Mouse (Mus musculus) heart, postnatal 4 days (tissue): ENCODE results near the gene Klk1b3. TPM values are rescaled to one million over a fixed set of nuclear protein-coding genes. Genes with fewer than 3 reads are reported as not detected.
"Not testable (repeated sequence)": the region's sequence is repeated elsewhere in the genome, so short reads cannot be mapped to it uniquely, and the experiment has no call there.

Experiments used
- DNase-seq: peaks from one replicate; pipeline ENCODE4 v3.0.0; 2021
- total RNA-seq, 2 experiments: library from RNA; stranded (reverse); gene quantifications; 2 replicates each; pipeline ENCODE4 v1.2.3; 2021

Klk1b3 gene
- total RNA-seq, result not detected

GRCm38 (mm10) chr7:44197891-44198290 lies at the start of gene Klk1b3:
Gene Klk1b3, plus strand, starts transcription at chr7:44198191.
- DNase-seq, result no peak

DNA sequence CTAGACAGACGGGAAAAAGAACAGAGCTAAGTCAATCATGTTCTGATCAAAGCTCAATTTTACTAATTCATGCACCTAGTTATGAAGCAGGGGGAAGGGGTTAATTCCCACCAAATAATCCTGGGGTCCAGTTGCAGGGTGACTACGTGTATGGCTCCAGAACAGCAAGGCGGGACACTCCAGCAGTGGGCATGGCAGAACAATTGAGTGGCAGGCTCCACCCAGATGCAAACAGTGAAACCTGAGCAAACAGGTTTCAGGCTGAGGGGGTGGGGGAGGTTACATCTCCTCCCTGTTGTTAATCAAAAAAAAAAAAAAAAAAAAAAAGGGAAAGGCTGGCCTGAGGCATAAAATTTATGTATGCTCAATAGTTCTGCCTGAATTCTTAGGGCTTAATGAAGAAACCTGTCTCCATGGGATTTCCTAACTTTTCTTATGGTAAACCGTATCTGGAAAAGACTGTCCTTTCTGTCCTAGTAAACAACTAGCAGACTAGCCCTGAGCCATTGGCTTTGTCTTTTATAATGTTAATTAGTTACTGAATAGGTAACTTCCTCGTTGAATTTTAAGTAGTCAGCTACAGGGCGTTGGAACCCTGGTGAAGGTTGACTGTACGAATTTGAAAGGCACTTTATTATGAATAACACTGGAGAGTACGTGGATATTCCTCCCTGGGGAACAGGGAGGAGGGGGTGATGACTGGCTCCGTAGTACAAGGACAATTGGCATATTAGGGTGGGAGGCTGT lies 18.5 kb upstream of the Klk1b3 start:
- no peak for DNase-seq

DNA sequence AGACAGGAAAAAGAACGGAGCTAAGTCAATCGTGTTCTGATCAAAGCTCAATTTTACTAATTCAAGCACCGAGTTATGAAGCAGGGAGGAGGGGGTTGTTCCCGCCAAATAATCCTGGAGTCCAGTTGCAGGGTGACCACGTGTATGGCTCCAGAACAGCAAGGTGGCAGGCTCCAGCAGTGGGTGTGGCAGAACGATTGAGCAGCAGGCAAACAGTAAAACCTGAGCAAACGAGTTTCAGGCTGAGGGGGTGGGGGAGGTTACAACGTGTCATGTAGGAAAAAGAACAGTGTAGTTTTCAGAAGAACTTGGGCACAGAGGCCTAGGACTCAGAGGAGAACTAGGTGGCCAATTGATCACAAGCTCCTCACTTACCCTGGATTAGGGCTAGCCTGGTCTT lies 11.5 kb upstream of the Klk1b3 start:
- not testable (repeated sequence) for DNase-seq

DNA sequence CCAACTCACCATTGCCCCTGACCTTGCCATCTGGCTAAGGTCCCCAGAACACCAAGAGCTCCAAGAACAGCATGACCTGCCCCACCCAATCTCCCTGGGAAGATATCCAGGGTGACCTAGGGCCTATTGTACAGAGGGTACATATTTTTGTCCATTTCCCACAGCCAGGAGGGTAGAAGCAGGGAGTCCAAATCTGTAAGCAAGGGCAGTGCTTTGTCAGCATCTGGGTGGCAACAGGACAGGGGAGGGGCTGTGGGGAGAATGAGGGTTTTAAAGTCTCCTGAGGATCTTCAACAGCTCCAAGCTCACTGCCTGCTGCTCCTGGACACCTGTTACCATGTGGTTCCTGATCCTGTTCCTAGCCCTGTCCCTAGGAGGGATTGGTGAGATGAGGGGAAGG lies 10.1 kb upstream of the Klk1b3 start, which contains the start of gene Klk1b24:
Gene Klk1b24 (plus strand): TSS at position 301 of the 400 bp plus-strand sequence.
- DNase-seq, result not testable (repeated sequence)

- not testable (repeated sequence) for DNase-seq
Measured at GRCm38 (mm10) chr7:44193466-44193865, 4.5 kb upstream of the Klk1b3 start.

DNA sequence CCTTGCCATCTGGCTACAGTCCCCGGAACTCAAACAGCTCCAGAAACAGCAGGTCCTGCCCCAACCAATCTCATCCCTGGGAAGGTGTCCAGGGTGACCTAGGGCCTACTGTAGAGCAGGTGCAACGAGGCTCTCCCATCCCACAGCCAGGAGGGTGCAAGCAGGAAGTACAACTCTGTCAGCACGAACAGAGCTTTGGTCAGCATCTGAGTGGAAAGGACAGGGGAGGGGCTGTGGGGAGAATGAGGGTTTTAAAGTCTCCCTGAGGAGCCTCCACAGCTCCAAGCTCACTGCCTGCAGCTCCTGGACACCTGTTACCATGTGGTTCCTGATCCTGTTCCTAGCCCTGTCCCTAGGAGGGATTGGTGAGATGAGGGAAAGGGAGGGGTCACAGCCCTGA lies 9.1 kb downstream of the Klk1b3 start, which contains the start of gene Klk1b4:
Gene Klk1b4 (plus strand): TSS at position 301 of the 400 bp plus-strand sequence.
- DNase-seq, result not testable (repeated sequence)

DNA sequence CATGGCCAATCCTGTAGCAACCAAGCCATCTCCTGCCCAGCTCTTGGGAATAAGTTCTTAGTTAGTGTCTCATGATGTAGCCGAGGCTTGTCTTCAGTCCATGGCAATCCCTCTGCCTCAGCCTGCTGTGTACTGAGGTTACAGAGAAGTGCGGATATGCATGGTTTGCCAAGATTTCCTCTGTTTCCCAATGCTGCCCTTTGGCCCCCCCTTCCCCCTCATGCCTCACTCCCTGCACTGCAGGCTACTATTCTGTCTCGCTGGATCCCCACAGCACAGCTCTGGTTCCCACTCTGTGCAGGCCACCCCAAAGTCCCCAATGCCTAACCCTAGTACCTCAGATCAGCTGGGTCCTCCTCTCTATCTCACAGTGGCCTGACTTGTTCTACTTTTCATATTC lies 10.3 kb downstream of the Klk1b3 start:
- DNase-seq, result no peak

DNA sequence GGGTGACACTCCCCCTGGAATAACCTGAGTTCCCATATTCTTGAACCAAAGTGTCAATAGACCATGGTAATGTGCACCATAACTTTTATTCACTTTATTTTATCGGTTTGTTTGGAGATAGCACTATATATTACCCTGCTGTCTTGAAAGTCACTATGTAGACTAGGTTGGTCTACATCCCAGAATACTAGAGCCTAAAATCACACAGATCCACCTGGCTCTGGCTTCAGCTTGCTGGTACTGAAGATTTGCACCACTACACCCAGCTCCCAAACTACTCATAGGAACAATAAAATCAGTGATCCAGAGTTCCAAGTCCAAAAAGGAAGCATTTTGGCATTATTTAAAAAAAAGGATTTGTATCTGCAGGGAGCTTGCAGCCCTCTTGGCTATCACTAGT lies 17.7 kb downstream of the Klk1b3 start, which contains the start of gene Klk1b5:
Gene Klk1b5 (plus strand): TSS at position 301 of the 400 bp plus-strand sequence.
- DNase-seq, result no peak

GRCm38 (mm10) chr7:44221601-44222000 lies 23.6 kb downstream of the Klk1b3 start:
- not testable (repeated sequence) for DNase-seq

DNA sequence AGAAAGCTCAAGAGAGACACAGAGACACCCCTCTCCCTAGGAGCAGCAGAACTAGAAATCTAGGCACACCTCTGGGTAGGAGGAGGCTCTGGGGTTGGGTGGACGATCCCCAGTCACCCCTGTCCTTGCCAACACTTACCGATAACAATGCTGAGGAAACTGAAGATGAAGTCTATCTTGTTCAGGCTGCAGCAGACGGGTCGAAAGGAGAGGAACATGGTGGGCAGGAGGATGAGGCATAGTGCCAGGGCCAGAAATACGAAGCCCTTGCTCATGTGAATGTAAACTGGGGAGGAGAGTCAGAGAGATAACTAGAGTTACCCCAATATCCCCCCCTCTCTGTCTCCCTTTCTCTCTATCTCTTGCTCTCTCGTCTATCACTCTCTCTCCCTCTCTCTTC lies 24.3 kb downstream of the Klk1b3 start:
- DNase-seq, result not testable (repeated sequence)

DNA sequence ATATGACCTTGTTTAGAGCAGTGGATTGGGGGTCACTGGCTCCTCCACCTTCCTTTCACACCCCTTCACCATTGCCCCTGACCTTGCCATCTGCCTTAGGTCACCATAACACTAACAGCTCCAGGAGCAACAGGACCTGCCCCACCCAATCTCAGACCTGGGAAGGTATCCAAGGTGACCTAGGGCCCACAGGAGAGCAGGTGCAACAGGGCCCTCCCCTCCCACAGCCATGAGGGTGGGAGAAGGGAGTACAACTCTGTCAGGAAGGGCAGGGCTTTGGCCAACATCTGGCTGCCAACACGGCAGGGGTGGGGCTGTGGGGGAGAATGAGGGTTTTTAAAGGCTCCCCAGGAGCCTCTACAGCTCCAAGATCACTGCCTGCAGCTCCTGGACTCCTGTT lies 27.1 kb downstream of the Klk1b3 start, which contains the start of gene Klk1:
Gene Klk1 (plus strand): TSS at position 285 of the 400 bp plus-strand sequence.
- DNase-seq, result no peak

- DNase-seq, result no peak
Measured at GRCm38 (mm10) chr7:44235909-44236308, 37.9 kb downstream of the Klk1b3 start, which contains the start of gene Gm36864. Gene Gm36864, plus strand, starts transcription at chr7:44236177.

- DNase-seq, result no peak
Measured at GRCm38 (mm10) chr7:44239913-44240312, 41.9 kb downstream of the Klk1b3 start.

DNA sequence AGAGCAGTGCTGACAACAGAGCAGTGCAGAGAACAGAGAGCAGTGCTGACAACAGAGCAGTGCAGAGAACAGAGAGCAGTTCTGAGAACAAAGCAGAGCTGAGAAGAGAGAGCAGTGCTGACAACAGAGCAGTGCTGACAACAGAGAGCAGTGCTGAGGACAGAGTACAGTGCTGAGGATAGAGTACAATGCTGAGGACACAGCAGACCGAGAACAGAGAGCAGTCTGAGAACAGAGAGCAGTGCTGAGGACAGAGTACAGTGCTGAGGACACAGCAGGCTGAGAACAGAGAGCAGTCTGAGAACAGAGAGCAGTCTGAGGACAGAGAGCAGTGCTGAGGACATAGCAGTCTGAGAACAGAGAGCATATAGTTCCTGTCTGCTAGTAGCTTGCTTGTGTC lies 42.7 kb downstream of the Klk1b3 start:
- DNase-seq, result no peak

DNA sequence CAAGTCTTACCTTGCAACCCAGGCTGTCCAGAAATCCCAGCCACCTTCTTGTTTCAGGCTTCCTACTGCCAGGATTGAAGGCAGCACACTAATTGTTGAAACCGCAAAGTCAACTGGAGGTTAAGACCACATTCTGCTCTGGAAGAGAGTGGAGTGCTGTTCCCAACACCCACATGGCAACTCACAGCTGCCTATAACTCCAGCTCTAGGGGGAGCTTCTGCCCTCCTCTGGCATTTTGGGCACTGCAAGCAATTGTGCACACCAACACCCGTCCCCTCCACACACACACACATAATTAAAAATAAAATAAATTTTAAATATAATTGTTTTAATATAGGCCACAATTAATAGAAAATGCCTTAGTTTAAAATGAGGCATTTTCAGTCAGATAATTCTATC lies 43.2 kb downstream of the Klk1b3 start:
- no peak for DNase-seq

DNA sequence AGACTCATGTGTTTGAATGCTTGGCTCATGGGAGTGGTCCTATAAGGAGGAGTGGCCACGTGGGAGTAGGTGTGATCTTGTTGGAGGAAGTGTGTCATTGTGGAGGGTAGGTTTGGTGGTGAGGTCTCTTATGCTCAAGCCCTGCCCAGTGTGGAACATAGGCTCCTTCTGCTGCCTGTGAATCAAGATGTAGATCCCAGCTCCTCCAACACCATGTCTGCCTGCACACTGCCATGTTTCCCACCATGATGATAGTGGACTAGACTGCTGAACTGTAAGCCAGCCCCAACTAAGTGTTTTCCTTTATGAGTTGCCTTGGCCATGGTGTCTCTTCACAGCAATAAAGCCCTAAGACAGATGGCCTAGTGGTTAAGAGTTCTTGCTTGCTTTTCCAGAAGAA lies 46.1 kb downstream of the Klk1b3 start:
- DNase-seq, result no peak

DNA sequence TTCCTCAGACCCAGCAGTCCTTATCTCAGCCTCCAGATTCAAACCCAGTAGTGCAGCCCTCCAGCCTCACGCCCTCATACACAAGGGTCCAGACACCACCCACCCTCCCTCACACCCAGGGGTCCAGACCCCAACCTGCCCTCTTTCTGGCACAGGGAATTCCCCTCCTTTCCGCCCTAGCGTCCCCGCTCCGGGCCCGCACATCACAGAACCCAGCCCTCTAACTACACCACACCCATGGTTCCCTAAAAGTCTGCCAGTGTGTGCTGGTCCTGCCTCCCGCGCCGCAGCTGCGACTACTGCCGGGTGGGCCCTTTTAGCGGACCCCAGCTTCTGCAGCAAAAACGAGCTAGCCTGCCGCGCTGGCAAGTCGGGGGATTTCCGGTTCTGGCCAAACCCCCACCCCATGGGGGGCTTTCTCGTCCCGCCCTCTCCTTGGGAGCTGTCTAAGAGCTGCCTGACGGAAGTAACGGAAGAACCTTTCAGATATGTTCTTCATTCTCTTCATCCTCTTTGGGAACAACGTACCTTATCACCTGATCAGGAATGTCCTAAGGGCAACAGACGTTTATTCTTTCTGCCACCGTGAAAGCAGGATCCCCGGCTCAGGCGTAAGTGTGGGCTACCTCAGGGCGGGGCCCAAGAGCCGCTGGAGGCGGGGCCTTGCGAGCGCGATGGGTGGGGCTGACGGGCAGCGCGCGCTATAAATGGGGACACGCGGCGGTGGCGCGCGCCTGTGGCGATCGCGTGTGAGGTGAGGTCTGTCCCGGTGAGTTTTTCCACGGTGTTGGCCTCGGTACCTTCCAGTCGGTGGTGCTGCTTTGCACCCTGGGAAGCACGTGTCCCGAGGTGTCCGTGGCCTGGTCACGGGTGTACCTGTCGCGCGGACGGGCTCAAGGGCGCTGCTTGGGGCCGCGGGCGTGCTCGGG lies 48.3 kb downstream of the Klk1b3 start, which contains the start of the genes 1700028J19Rik and 2410002F23Rik:
Gene 1700028J19Rik (minus strand): TSS at position 641 of the 929 bp plus-strand sequence.
Gene 2410002F23Rik (plus strand): TSS at position 668 of the 929 bp plus-strand sequence.
- peak; percentile 94 for DNase-seq

DNA sequence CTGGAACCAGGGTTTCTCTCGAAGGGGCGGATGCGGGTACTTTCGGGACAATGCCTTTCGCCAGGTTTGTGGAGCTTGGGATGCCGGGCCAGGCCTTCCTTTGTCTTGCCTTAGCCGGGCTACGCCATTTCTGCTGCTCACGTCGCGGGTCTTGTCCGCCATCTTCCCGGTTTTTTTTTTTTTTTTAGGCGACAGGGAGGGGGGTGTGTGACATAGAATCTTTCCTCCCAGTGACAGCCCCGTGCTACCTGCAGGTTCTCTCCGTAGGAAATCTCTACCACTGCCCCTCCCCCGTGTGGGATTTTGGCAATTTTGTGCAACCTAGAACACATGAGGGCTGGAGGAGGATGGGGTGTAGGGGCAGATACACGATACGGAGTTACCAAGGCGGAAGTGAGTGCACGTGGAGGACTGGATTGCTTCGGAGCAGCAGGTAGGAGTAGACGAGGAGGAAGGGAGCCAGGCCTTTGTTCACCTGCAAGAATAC lies 49.0 kb downstream of the Klk1b3 start:
- DNase-seq, result no peak

DNA sequence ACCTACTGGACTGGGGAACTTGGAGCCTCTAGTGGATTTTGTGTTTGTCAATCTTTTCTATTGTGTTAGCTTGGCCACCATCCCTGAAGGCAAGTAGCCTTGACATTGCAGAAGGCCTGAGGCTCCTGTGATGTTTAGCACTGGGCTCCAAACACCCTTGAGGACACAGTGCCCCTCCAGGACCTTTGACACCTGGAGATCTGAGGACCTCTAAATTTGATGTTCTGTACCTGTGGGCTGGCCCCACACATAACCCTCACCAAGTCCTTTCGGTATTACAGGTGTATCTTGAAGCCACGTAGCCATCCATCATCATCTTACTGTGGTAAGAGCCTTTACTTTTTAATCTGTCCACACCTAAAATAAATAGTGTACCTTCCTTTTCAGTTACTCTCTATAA lies 50.0 kb downstream of the Klk1b3 start:
- DNase-seq, result no peak

- no peak for DNase-seq
Measured at GRCm38 (mm10) chr7:44249248-44249647, 51.3 kb downstream of the Klk1b3 start.

GRCm38 (mm10) chr7:44250732-44251275 lies 52.8 kb downstream of the Klk1b3 start:
- DNase-seq, result not testable (repeated sequence)
